Mouse (Mus musculus): ENCODE data around the gene Syt7.

DNA sequence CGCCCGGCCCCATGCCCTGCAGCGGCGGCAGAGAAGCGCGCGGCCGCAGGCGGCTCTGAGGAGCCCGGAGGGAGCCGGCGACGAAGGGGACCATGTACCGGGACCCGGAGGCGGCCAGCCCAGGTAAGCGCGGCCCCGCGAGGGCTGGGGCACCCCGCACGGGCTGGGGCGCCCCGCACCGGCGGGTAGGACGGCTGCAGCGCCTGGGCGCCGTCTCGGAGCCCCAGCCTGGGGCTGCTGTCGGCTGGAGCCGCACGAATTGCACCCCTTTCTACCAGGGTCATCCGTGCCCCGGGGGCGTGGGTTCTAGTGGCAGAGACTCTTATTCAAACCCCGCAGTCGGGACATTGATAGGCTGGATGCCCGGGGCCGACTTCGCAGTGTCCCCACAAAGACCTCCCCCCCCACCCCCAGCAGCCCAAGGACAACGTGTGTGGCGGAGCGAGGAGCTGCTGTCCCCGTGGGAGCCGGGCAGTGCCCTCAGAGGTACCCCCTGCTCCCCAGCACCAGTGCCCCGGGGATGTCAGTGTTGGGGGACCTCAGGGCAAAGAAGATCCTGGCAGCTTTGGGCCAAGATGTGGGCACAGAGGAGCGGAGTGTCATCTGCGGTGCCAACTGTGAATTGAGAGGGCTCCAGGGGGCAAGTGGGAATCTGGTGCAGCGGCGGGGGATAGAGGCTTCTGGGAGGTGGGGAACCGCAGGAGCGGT is 655 bp downstream of the Syt7 start:
- TF ChIP-seq CTCF (IDR thresholded peaks at IDR 0.05; ENCODE audit: extremely low read depth, insufficient read length, insufficient replicate concordance, low read depth, low read length) (no peak), POLR2A (IDR thresholded peaks at IDR 0.05; ENCODE audit: low read depth, low read length) (no peak)

Data from small intestine, adult 2 months (tissue).